Mouse (Mus musculus): ENCODE measurements around the gene Ntm. TPM values are rescaled to one million over a fixed set of nuclear protein-coding genes. Genes with fewer than 3 reads are reported as not detected.

Ntm gene
- total RNA-seq, 2 experiments from 2014 or later: 9.7 to 10.8 TPM

DNA sequence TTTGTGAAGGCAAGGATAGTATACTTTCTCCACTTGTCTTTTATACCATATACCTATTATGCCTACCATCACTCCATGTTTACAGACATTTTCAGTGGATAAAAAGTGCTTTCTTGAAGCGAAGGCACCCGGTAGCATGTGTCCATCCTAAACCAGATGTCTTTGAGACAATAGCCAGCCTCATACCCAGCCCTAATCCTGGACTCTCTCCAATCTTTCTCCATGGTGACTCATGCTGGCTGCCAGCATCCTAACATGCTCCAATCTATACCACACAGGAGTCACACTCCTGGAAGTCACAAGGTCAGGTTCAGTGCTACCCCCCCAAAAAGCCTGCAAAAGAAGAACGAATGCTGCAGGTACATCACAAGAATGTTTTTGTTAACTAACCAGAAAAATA is 765.9 kb downstream of the Ntm start:
- no peak for DNase-seq (ENCODE audit: low spot score in 2 of 2)

GRCm38 (mm10) chr9:29194265-29194664 is 768.7 kb downstream of the Ntm start:
- no peak for DNase-seq (ENCODE audit: low spot score in 2 of 2)

DNA sequence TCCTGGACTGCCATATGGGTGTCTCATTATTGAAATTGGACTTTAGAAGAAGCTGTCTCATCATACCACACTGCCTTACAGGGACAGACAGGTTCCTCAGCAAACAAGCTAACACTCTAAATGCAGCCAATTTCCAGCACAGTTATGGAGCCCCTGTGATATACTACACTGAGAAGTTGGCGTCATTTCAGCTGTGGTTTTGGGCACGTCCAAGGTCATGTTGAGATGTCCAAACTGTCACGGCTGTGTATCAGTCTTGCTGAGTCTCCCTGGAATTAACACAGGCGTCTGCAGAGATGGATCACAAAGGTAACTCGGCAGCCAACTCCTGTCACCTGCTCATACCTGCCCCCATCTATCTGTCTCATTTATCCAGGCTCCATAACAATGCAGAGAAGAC is 779.9 kb downstream of the Ntm start:
- no peak for DNase-seq (ENCODE audit: low spot score in 2 of 2)

DNA sequence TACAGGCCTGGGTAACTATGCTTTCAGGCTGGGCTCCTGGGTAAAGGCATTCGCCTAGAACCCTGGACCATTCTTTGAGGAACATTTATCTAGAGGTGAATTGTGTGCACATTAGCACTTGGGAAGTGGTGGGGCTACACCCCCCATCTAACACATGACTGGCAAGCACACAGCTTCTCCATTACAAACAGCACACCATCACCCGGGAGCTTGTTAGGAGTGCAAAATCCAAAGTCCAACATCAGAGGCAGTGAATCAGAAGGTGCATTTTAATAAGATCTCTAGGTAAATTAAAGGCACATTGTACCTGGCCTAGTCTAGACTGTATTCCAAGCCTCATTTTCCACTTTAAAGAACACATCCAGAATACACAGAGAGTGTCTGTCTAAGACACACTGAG is 781.3 kb downstream of the Ntm start:
- no peak for DNase-seq (ENCODE audit: low spot score in 2 of 2)

DNA sequence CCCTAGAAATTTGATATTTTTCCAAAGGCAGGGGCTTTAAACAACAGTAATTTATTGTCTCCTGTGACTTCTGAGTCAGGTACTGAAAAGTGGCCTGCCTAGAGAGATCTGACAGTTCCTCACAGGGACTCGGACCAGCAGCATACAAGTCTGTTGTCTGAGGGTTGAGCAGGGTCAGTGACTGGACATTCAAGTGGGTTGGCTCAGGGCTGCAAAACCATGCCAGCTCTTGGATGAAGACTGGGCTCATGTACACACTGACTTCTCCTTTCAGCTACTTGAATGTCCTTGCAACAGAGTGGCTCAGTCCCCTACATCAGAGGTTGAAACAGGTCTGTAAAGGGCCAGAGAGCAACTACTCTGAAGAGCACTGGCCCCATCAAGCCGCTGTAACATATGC is 797.2 kb downstream of the Ntm start:
- no peak for DNase-seq (ENCODE audit: low spot score in 2 of 2)

DNA sequence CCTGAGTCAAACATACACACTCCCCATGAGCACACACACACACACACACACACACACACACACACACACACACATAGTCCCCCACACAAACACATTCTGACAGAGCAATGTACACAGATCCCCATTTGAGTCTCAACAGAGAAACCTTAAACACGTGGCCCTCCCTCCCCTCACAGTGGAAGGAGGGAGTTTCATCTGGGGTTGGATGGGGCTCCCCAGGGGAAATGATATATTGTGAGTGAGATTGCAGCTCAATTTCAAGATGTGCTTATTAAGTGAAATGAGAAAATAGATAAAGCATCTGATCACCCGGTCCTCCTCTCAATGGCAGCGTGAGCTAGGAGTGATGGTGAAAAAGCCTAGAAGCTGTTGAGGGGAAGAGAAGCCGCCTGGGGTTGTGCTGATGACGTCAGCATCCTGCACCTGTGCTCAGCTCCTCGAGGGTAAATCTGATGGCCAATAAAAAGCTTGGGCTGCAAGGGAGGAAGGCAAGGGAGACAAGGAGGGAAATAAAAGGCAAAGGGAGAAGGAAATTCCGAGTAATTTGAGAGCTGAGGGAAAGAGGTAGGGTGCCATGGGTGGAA is 801.8 kb downstream of the Ntm start:
- DNase-seq (ENCODE audit: low spot score in 2 of 2): no peak

GRCm38 (mm10) chr9:29145901-29146300 is 817.0 kb downstream of the Ntm start:
- DNase-seq (ENCODE audit: low spot score in 2 of 2): peak in 1 of 2 experiments; percentile 26

GRCm38 (mm10) chr9:29136039-29136438 is 826.9 kb downstream of the Ntm start:
- DNase-seq (ENCODE audit: low spot score in 2 of 2): no peak

GRCm38 (mm10) chr9:29130717-29131292 is 832.1 kb downstream of the Ntm start:
- DNase-seq (ENCODE audit: low spot score in 2 of 2): no peak

- no peak for DNase-seq (ENCODE audit: low spot score in 2 of 2)
Observed at GRCm38 (mm10) chr9:29130316-29130715, 832.6 kb downstream of the Ntm start.

GRCm38 (mm10) chr9:29128416-29128815 is 834.5 kb downstream of the Ntm start:
- no peak for DNase-seq (ENCODE audit: low spot score in 2 of 2)

- no peak for DNase-seq (ENCODE audit: low spot score in 2 of 2)
Observed at GRCm38 (mm10) chr9:29124455-29124854, 838.5 kb downstream of the Ntm start.

DNA sequence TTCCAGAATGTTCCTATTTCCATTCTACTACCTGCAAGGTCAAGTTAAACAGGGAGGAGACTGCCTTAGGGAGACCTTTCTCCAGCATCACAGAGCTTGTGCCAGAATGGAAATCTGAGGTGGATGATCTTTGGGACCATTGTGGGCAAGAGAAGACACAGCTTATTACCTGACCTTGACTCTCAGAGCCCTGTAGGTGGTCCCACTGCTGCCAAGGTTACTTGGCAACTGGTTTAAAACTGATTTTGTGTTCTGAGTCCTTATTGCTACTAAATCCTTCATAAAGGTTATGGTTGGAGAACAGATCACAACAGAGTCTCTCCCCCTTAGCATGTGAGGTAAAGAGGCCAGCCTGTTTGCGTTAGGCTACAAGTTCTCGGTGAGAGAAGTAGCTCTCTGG is 839.1 kb downstream of the Ntm start:
- no peak for DNase-seq (ENCODE audit: low spot score in 2 of 2)

DNA sequence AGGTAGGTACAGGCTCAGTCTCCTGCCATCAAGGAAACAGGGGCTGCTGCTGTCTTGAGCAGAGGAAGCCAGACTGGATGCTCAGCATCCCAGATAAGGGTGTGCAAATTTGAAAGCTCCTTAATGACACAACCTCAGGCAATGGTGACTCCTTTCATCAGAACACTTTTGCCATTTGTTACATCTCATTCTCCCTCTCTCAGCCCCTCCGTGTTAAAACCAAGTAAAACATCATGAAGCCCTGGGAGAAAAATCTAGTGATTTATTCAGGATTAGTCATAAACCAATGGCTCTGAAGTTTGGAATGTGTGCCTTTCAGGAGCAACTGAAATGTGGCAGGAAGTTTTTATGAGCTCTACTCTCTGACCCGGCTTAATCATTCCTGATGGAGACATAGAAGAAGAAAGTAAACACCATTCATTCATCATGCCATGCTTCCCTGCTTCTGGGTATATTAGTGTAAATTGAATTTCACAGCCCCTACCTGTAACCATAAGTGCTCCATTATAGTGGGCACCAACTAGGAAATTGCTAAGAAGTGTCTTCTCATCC is 845.3 kb downstream of the Ntm start:
- no peak for DNase-seq (ENCODE audit: low spot score in 2 of 2)

DNA sequence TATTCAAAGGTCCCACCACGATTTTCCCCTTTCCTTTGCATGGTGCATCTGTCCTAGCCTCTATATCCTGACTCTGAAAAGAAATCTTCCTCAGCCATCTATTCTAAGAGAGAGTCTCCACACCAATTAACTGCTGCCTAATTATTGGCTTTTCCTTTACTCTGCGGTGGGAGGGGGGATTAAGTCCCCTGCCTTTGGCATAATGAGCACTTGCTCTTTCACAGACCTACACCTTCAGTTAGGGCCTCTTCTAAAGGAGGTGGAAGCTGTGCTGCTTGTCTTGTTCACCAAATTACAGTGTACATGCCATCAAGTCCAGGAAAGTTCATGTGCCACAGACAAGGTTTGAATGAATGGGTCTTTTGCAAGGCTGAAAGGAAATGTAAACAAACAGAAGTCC is 847.6 kb downstream of the Ntm start:
- no peak for DNase-seq (ENCODE audit: low spot score in 2 of 2)

GRCm38 (mm10) chr9:29106771-29107170 is 856.2 kb downstream of the Ntm start:
- DNase-seq (ENCODE audit: low spot score in 2 of 2): no peak

GRCm38 (mm10) chr9:29104442-29104841 is 858.5 kb downstream of the Ntm start:
- no peak for DNase-seq (ENCODE audit: low spot score in 2 of 2)

GRCm38 (mm10) chr9:29103993-29104392 is 858.9 kb downstream of the Ntm start:
- no peak for DNase-seq (ENCODE audit: low spot score in 2 of 2)

DNA sequence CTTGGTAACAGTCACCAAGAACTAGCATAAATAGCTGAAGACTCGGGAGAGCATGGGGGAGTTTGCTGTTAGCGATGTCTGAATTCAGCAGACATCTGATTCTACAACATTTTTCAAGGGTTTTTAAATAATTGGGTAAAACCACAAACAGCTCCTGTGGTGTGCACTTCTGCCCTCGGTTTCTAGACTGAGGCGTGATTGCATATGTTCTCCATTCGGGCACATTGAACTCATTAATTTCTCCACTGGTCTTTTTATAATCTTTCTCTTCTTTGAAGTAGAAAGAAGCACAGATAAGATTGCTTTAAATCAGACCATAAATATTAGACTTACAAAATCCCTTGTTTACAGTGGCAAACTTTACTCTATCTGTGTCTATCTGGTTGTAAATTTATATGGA is 862.3 kb downstream of the Ntm start:
- no peak for DNase-seq (ENCODE audit: low spot score in 2 of 2)

DNA sequence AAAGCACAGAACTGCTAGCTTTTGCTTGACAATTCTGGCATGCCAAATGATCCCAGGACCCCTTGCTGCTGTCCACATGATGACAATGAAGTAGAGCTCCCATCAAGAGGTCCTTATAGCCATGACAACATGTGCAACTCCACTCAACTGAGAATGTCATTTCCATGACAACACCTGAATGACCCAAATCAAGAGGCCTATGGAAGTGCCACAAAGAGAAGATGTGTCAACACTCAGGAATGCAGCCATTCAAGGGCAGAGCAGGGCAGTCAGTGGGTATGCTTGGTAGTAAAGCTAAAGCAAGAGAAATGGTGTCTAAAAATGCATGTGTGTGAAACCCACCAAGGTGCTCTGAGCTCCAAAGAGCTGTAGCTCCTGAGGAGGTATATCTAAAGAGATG is 870.5 kb downstream of the Ntm start:
- no peak for DNase-seq (ENCODE audit: low spot score in 2 of 2)

DNA sequence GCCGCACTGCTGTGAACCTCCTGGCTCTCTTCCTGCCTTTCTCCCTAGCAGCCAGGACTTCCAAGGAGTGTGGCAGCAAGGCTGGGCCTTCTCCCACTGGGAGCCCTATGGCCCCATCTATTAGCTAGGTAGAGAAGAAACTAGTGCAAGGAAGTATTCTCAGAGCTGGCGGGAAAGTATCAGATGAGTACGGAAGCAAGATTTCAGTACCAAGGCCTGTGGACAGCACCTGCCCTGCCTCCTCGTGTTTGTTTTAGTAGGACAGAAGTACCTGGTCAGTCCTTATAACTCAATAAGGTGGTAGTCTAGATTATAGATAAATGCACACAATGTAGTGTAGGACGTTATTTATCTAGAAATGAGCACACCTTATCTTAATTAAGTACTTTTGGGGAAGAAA is 874.3 kb downstream of the Ntm start:
- DNase-seq (ENCODE audit: low spot score in 2 of 2): no peak

DNA sequence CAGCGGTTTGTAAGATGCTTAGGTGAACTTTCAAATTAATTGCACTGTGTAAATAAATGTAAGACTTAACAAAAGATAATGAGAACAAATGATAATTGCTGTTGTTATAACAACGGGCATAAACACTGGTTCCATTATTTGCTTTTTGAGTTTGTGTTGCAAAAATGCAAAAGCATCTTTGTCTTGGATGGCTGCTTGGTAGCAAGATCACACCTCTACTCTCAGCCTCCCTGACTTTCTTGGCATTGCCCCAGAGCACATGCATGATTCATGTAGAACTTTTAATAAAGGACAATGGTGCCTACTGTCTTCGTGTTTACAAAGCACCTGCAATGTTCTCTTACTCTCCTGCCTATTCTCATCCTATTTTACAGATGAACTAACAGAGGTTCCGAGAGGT is 875.3 kb downstream of the Ntm start:
- no peak for DNase-seq (ENCODE audit: low spot score in 2 of 2)

- DNase-seq (ENCODE audit: low spot score in 2 of 2): no peak
Observed at GRCm38 (mm10) chr9:29087171-29087570, 875.8 kb downstream of the Ntm start.
